Mouse (Mus musculus) liver, embryonic 14.5 days (tissue): Measurements from ENCODE around the gene Arhgap22. TPM values are rescaled to one million over a fixed set of nuclear protein-coding genes. Genes with fewer than 3 reads are reported as not detected.

Source experiments
- ATAC-seq: fragments of 200-750 bp; cut with Nextera tagmentation; 2 replicates; pipeline ENCODE4 v1.8.0; 2017; ENCODE audit warnings: moderate number of reproducible peaks, mild to moderate bottlenecking, moderate library complexity; ENCODE audit not compliant: insufficient read depth
- DNase-seq, 3 experiments: peaks; one replicate each; pipeline ENCODE4 v3.0.0-alpha.2; 2012 to 2013; ENCODE audit warnings: low read depth in 3 of 3, low spot score in 3 of 3
- H3K27ac ChIP-seq: fragments of 300-500 bp; sonication (generic); 2 replicates; pipeline ENCODE4 v1.5.1; 2014; ENCODE audit warnings: moderate library complexity, mild to moderate bottlenecking, control low read depth, inconsistent platforms
- H3K27me3 ChIP-seq: fragments of 300-500 bp; sonication (generic); 2 replicates; pipeline ENCODE4 v1.6.1; 2014; ENCODE audit warnings: mild to moderate bottlenecking, low read length, moderate library complexity; ENCODE audit not compliant: control insufficient read depth, insufficient read depth
- H3K36me3 ChIP-seq: fragments of 300-500 bp; sonication (generic); replicated peaks from 2 replicates; pipeline ENCODE4 v1.6.1; 2014; ENCODE audit warnings: low read depth; ENCODE audit not compliant: control insufficient read depth, insufficient read depth
- H3K4me1 ChIP-seq, 2 experiments: fragments of 200-500 bp in 1 of 2; fragments of 300-500 bp in 1 of 2; sonication (generic) in 1 of 2; replicated peaks; 2 replicates each; pipeline ENCODE4 v1.6.1; 2012 to 2014; ENCODE audit warnings: antibody characterized with exemption in 1 of 2, inconsistent platforms in 1 of 2, low read length in 1 of 2; ENCODE audit not compliant: control insufficient read depth in 2 of 2, insufficient read depth in 2 of 2
- H3K4me2 ChIP-seq: fragments of 300-500 bp; sonication (generic); 2 replicates; pipeline ENCODE4 v1.6.1; 2014; ENCODE audit warnings: low read depth, mild to moderate bottlenecking, control low read depth, moderate library complexity
- H3K4me3 ChIP-seq, 2 experiments: fragments of 200-500 bp in 1 of 2; fragments of 300-500 bp in 1 of 2; sonication (generic) in 1 of 2; 2 replicates each; pipeline ENCODE4 v1.5.1; 2012 to 2014; ENCODE audit warnings: low read depth in 2 of 2, low read length in 2 of 2, mild to moderate bottlenecking in 2 of 2, control low read depth in 1 of 2, inconsistent platforms in 1 of 2, moderate library complexity in 1 of 2; ENCODE audit not compliant: insufficient read depth in 1 of 2
- H3K9ac ChIP-seq: fragments of 300-500 bp; sonication (generic); replicated peaks from 2 replicates; pipeline ENCODE4 v1.6.1; 2014; ENCODE audit warnings: mild to moderate bottlenecking, control low read depth, moderate library complexity
- H3K9me3 ChIP-seq: fragments of 300-500 bp; sonication (generic); 2 replicates; pipeline ENCODE4 v1.6.1; 2016; ENCODE audit warnings: low read length, mixed read lengths; ENCODE audit not compliant: control insufficient read depth
- CTCF ChIP-seq: IDR thresholded peaks from 2 replicates; pipeline ENCODE4 v1.5.1; 2016; ENCODE audit warnings: antibody characterized with exemption, low read depth, control low read depth
- EP300 ChIP-seq: IDR thresholded peaks from 2 replicates; pipeline ENCODE4 v1.6.1; 2016; ENCODE audit warnings: antibody characterized with exemption, low read depth
- whole genome bisulfite sequencing: fragments of 180-500 bp; shearing (Covaris S2); extraction: QIAGEN DNeasy Blood & Tissue Kit; methylation state at CpG from one replicate; pipeline ENCODE4 v1.1.7; 2014; ENCODE audit not compliant: insufficient replicate concordance; 5-methylcytosine and 5-hydroxymethylcytosine counted together
- polyA plus RNA-seq, 2 experiments: library from polyadenylated mRNA; depleted of rRNA in 1 of 2; stranded (reverse) in 1 of 2; unstranded in 1 of 2; fragments of >200 nt; fragmentation: Nextera tagmentation in 1 of 2; extraction: Ambion mirVana in 1 of 2; gene quantifications; 2 replicates each; pipeline versions ENCODE4 v1.2.1 to v1.2.3; 2012 to 2014

Gene Arhgap22
- polyA plus RNA-seq, 2 experiments: 2.0 to 2.6 TPM

DNA sequence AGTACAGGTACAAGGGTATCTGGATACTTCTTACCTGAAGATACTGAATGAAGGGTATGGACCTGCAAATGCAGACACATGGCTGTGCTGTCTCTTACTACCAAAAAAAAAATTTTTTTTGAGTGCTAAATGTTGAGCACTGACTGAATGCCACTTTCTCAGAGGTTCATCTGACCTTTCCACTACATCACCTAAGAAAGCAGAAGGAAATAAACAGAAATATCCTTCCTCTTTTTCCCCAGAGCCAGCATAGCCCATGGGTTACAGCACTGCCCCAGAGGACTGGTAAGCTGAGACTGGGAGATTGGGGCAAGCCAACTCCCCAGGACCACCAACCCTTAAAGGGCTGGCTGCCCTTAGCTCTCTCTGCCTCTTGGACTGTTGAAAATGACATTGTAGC lies 20.1 kb upstream of the Arhgap22 start:
- Histone ChIP-seq H3K27me3 (no peaks in the 10 kb centered on the region), H3K4me1 (no peaks in the 10 kb centered on the region; a peak in 1 of 4 replicates), H3K9me3 (no peaks in the 10 kb centered on the region), H3K4me3 (no peak overlapping the region), H3K27ac (no peak overlapping the region), H3K36me3 (no peaks in the 10 kb centered on the region), H3K4me2 (0 out of 2 replicates have a peak overlapping the region, but pooled peaks have one; percentile 11), H3K9ac (no peak overlapping the region)
- DNase-seq (no peak), ATAC-seq (no peak)
- TF ChIP-seq EP300: no peak
- no peak for TF ChIP-seq CTCF

DNA sequence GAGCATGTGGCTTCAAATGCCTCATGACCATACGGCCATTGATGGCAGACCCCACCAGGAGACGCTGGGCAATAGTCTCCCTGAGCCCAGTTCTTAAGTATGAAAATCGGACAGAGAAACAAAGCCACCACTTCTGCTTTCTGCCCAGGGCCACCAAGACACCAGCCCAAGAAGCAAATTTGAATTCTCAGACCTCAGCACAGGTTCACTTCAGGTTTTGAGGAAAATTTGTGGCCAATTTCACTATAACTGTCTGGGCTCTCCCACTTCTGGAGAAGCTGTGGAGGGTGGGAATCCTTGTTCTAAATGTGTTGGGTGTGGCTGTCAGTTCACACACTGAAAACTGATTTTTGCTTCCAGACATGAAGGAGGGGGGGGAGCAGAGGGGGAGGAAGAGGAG lies 19.6 kb upstream of the Arhgap22 start:
- ATAC-seq: no peak
- TF ChIP-seq EP300: no peak
- no peak for TF ChIP-seq CTCF
- no peak overlapping the region for H3K27ac ChIP-seq
- no peak for DNase-seq
- no peak overlapping the region for H3K4me3 ChIP-seq
- H3K36me3 ChIP-seq: no peaks in the 10 kb centered on the region
- 0 out of 2 replicates have a peak overlapping the region, but pooled peaks have one; percentile 11 for H3K4me2 ChIP-seq
- no peaks in the 10 kb centered on the region; a peak in 1 of 4 replicates for H3K4me1 ChIP-seq
- no peak overlapping the region for H3K9ac ChIP-seq
- no peaks in the 10 kb centered on the region for H3K27me3 ChIP-seq
- H3K9me3 ChIP-seq: no peaks in the 10 kb centered on the region
- 19% methylated on average over 3 of the region's 3 CpGs for WGBS

DNA sequence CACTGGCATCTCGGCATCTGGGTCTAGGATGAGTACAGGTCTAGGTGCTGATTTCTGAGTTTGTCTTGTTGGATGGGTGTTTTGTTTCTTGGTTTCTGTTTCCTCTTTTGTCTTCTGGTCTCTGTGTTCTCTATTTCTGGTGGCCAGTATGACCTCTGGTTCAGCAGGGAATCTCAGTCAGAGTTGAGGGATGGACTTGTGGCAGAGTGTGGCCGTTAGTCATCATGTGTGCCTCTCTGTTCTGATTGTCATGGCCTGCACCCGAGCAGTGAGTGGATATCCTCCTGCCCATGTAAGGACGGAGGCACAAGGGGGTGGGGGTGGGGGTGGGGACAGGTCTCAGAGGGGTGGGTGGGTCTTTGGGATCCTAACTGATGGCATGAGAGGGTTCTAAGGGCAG lies 11.7 kb upstream of the Arhgap22 start:
- WGBS: 37% methylated on average over 4 of the region's 4 CpGs
- Histone ChIP-seq H3K4me2 (no peak overlapping the region), H3K9ac (no peak overlapping the region), H3K4me1 (no peaks in the 10 kb centered on the region), H3K36me3 (no peaks in the 10 kb centered on the region), H3K27ac (no peak overlapping the region), H3K9me3 (no peaks in the 10 kb centered on the region), H3K4me3 (no peak overlapping the region), H3K27me3 (no peaks in the 10 kb centered on the region)
- TF ChIP-seq EP300: no peak
- TF ChIP-seq CTCF: no peak
- no peak for DNase-seq
- ATAC-seq: no peak

DNA sequence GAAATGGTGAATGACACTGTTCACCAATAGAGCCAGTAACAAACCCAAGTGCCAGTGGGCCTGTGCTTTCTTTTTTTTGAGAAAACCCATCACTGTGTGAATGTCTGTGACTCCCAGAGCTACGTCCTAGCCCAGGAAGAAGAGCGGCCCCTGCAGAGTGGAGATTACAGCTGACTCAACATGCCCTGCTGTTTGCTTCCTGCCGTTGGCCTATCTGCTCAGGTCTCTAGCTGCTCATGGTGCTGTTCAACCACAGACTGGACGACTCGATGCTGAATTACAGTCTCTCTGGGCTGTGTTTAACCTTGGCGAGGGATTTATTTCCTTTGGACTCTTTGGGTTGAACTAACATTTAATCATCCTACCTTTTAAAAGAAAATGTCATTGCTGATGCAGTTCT lies 10.9 kb upstream of the Arhgap22 start:
- no peak for DNase-seq
- no peaks in the 10 kb centered on the region for H3K36me3 ChIP-seq
- no peak overlapping the region for H3K27ac ChIP-seq
- ATAC-seq: no peak
- no peak overlapping the region for H3K9ac ChIP-seq
- H3K27me3 ChIP-seq: no peaks in the 10 kb centered on the region
- H3K9me3 ChIP-seq: no peaks in the 10 kb centered on the region
- no peak overlapping the region for H3K4me2 ChIP-seq
- no peak overlapping the region for H3K4me3 ChIP-seq
- no peaks in the 10 kb centered on the region for H3K4me1 ChIP-seq
- 21% methylated on average over 6 of the region's 6 CpGs for WGBS
- TF ChIP-seq CTCF (no peak), EP300 (no peak)

DNA sequence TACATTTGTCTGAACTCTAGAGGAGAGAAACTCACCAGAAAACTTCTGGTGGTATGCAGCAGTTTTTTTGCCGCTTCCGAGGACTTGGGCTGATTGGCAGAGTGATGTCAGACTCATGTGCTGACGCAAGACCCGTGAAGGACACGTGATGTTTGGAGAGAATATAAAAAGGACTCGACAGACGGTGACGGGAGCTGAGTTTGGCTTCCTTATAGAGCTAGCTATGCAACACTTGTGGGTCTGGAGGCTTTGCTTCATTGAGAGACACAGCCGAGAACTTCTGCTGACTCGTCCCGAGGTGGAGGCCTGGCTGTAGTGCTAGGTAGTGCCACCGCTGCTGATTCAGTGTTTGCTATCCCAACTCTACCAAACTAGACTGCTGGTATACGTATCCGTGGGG lies 10.0 kb upstream of the Arhgap22 start:
- no peaks in the 10 kb centered on the region for H3K27me3 ChIP-seq
- no peak overlapping the region for H3K27ac ChIP-seq
- H3K4me2 ChIP-seq: no peak overlapping the region
- DNase-seq (no peak), ATAC-seq (no peak)
- no peaks in the 10 kb centered on the region for H3K9me3 ChIP-seq
- H3K36me3 ChIP-seq: no peaks in the 10 kb centered on the region
- 69% methylated on average over 14 of the region's 14 CpGs for WGBS
- H3K4me3 ChIP-seq: no peak overlapping the region
- TF ChIP-seq CTCF (no peak), EP300 (no peak)
- no peaks in the 10 kb centered on the region for H3K4me1 ChIP-seq
- no peak overlapping the region for H3K9ac ChIP-seq
